Mouse (Mus musculus): ENCODE results near the gene Htra2. TPM values are rescaled to one million over a fixed set of nuclear protein-coding genes. Genes with fewer than 3 reads are reported as not detected.

The Htra2 gene
- polyA plus RNA-seq (2015; fragmentation: Nextera tagmentation; extraction: Ambion mirVana): 71.2 and 83.4 TPM in 2 replicates

GRCm38 (mm10) chr6:83054871-83055431, at the start of gene Htra2:
Gene Htra2, minus strand, starts transcription at chr6:83055273.
- H3K27me3 ChIP-seq: peaks cover 4% of the 10 kb centered on the region; the same call in 1 of the 2 replicates
- H3K27ac ChIP-seq: peak within 1 kb of the TSS; percentile 80
- peaks cover 17% of the 10 kb centered on the region for H3K36me3 ChIP-seq
- peaks cover 26% of the 10 kb centered on the region for H3K4me1 ChIP-seq (replicated peaks)
- peak; percentile 23 for ATAC-seq (replicated peaks; ENCODE audit: insufficient number of reproducible peaks, insufficient read depth, low FRiP score, low read depth)
- no peaks in the 10 kb centered on the region for H3K9me3 ChIP-seq (replicated peaks)
- peak within 1 kb of the TSS; percentile 85 for H3K9ac ChIP-seq
- under 1% methylated on average over 50 of the region's 50 CpGs for WGBS
- H3K4me2 ChIP-seq: peak within 1 kb of the TSS; percentile 95
- H3K4me3 ChIP-seq: peak within 1 kb of the TSS; percentile 81

- peaks cover 27% of the 10 kb centered on the region for H3K4me1 ChIP-seq (replicated peaks)
- 81% methylated on average over 4 of the region's 4 CpGs for WGBS
- no peak for ATAC-seq (replicated peaks; ENCODE audit: insufficient number of reproducible peaks, insufficient read depth, low FRiP score, low read depth)
- H3K9ac ChIP-seq: no peak overlapping the region
- H3K27me3 ChIP-seq: peaks cover 7% of the 10 kb centered on the region; the same call in 1 of the 2 replicates
- H3K4me3 ChIP-seq: no peak overlapping the region
- H3K36me3 ChIP-seq: peaks cover 11% of the 10 kb centered on the region; the same call in 1 of the 2 replicates
- H3K9me3 ChIP-seq (replicated peaks): no peaks in the 10 kb centered on the region
- H3K4me2 ChIP-seq: no peak overlapping the region
- no peak overlapping the region for H3K27ac ChIP-seq
Observed at GRCm38 (mm10) chr6:83104158-83104557, 49.1 kb upstream of the Htra2 start.

- Histone ChIP-seq H3K36me3 (peaks cover 11% of the 10 kb centered on the region; the same call in 1 of the 2 replicates), H3K4me3 (peak overlapping the region; percentile 84; the same call in 1 of the 2 replicates), H3K27ac (no peak overlapping the region), H3K9ac (no peak overlapping the region; the same call in 1 of the 2 replicates), H3K27me3 (peaks cover 11% of the 10 kb centered on the region; the same call in 1 of the 2 replicates), H3K4me2 (peak overlapping the region; percentile 96; the same call in 1 of the 2 replicates), H3K9me3 (replicated peaks) (no peaks in the 10 kb centered on the region), H3K4me1 (replicated peaks) (peaks cover 22% of the 10 kb centered on the region)
- ATAC-seq (replicated peaks; ENCODE audit: insufficient number of reproducible peaks, insufficient read depth, low FRiP score, low read depth): no peak
- 54% methylated on average over 11 of the region's 11 CpGs for WGBS
Observed at GRCm38 (mm10) chr6:83103130-83103650, 48.1 kb upstream of the Htra2 start.

- H3K27me3 ChIP-seq: peaks cover 11% of the 10 kb centered on the region
- H3K4me3 ChIP-seq: peak overlapping the region; percentile 84
- peak overlapping the region; percentile 79 for H3K9ac ChIP-seq
- peak overlapping the region; percentile 84 for H3K27ac ChIP-seq
- H3K9me3 ChIP-seq (replicated peaks): no peaks in the 10 kb centered on the region
- H3K4me2 ChIP-seq: peak overlapping the region; percentile 96
- ATAC-seq (replicated peaks; ENCODE audit: insufficient number of reproducible peaks, insufficient read depth, low FRiP score, low read depth): peak; percentile 75
- under 1% methylated on average over 74 of the region's 74 CpGs for WGBS
- peaks cover 16% of the 10 kb centered on the region for H3K4me1 ChIP-seq (replicated peaks)
- peaks cover 7% of the 10 kb centered on the region; the same call in 1 of the 2 replicates for H3K36me3 ChIP-seq
Observed at GRCm38 (mm10) chr6:83101688-83102556, 46.8 kb upstream of the Htra2 start.

GRCm38 (mm10) chr6:83101316-83101687, 46.2 kb upstream of the Htra2 start, which contains the start of the genes Ccdc142 and Gm42688:
Gene Ccdc142, plus strand, starts transcription at chr6:83101601.
Gene Gm42688, plus strand, starts transcription at chr6:83101617.
- peaks cover 16% of the 10 kb centered on the region for H3K4me1 ChIP-seq (replicated peaks)
- H3K4me3 ChIP-seq: peak within 1 kb of the TSS; percentile 84
- H3K36me3 ChIP-seq: peaks cover 3% of the 10 kb centered on the region; the same call in 1 of the 2 replicates
- peak within 1 kb of the TSS; percentile 96 for H3K4me2 ChIP-seq
- H3K9ac ChIP-seq: peak within 1 kb of the TSS; percentile 79
- H3K27ac ChIP-seq: peak within 1 kb of the TSS; percentile 84
- peak; percentile 86 for ATAC-seq (replicated peaks; ENCODE audit: insufficient number of reproducible peaks, insufficient read depth, low FRiP score, low read depth)
- under 1% methylated on average over 25 of the region's 25 CpGs for WGBS
- no peaks in the 10 kb centered on the region for H3K9me3 ChIP-seq (replicated peaks)
- peaks cover 11% of the 10 kb centered on the region for H3K27me3 ChIP-seq

GRCm38 (mm10) chr6:83098411-83098810, 43.3 kb upstream of the Htra2 start:
- ATAC-seq (replicated peaks; ENCODE audit: insufficient number of reproducible peaks, insufficient read depth, low FRiP score, low read depth): no peak
- WGBS: 52% methylated on average over 2 of the region's 2 CpGs
- H3K4me1 ChIP-seq (replicated peaks): peaks cover 14% of the 10 kb centered on the region
- H3K4me3 ChIP-seq: no peak overlapping the region
- peaks cover 11% of the 10 kb centered on the region for H3K27me3 ChIP-seq
- no peak overlapping the region for H3K9ac ChIP-seq
- H3K9me3 ChIP-seq (replicated peaks): no peaks in the 10 kb centered on the region
- no peak overlapping the region for H3K4me2 ChIP-seq
- H3K27ac ChIP-seq: no peak overlapping the region
- no peaks in the 10 kb centered on the region for H3K36me3 ChIP-seq

- H3K4me2 ChIP-seq: no peak overlapping the region
- H3K27ac ChIP-seq: no peak overlapping the region
- no peak overlapping the region for H3K4me3 ChIP-seq
- WGBS: 37% methylated on average over 6 of the region's 6 CpGs
- peaks cover 18% of the 10 kb centered on the region for H3K27me3 ChIP-seq
- H3K36me3 ChIP-seq: no peaks in the 10 kb centered on the region
- H3K9me3 ChIP-seq (replicated peaks): no peaks in the 10 kb centered on the region
- no peak overlapping the region for H3K9ac ChIP-seq
- no peaks in the 10 kb centered on the region for H3K4me1 ChIP-seq (replicated peaks)
- no peak for ATAC-seq (replicated peaks; ENCODE audit: insufficient number of reproducible peaks, insufficient read depth, low FRiP score, low read depth)
Observed at GRCm38 (mm10) chr6:83095968-83096367, 40.9 kb upstream of the Htra2 start.

- no peaks in the 10 kb centered on the region for H3K9me3 ChIP-seq (replicated peaks)
- 29% methylated on average over 6 of the region's 6 CpGs for WGBS
- H3K27me3 ChIP-seq: peaks cover 36% of the 10 kb centered on the region
- no peak overlapping the region for H3K9ac ChIP-seq
- no peak overlapping the region for H3K4me3 ChIP-seq
- H3K4me2 ChIP-seq: no peak overlapping the region
- H3K27ac ChIP-seq: peak overlapping the region; percentile 40; the same call in 1 of the 2 replicates
- peak; percentile 43; the same call in 1 of the 2 replicates for ATAC-seq (replicated peaks; ENCODE audit: insufficient number of reproducible peaks, insufficient read depth, low FRiP score, low read depth)
- H3K36me3 ChIP-seq: no peaks in the 10 kb centered on the region
- peaks cover 5% of the 10 kb centered on the region for H3K4me1 ChIP-seq (replicated peaks)
Observed at GRCm38 (mm10) chr6:83092416-83093127, 37.5 kb upstream of the Htra2 start.

- H3K4me3 ChIP-seq: peak overlapping the region; percentile 45
- H3K27ac ChIP-seq: no peak overlapping the region
- H3K9me3 ChIP-seq (replicated peaks): no peaks in the 10 kb centered on the region
- H3K4me2 ChIP-seq: peak overlapping the region; percentile 67
- H3K27me3 ChIP-seq: peaks cover 79% of the 10 kb centered on the region
- WGBS: 14% methylated on average over 9 of the region's 9 CpGs
- ATAC-seq (replicated peaks; ENCODE audit: insufficient number of reproducible peaks, insufficient read depth, low FRiP score, low read depth): no peak
- H3K9ac ChIP-seq: no peak overlapping the region
- H3K36me3 ChIP-seq: no peaks in the 10 kb centered on the region
- peaks cover 20% of the 10 kb centered on the region for H3K4me1 ChIP-seq (replicated peaks)
Observed at GRCm38 (mm10) chr6:83087926-83088260, 32.8 kb upstream of the Htra2 start.

GRCm38 (mm10) chr6:83087205-83087925, 32.3 kb upstream of the Htra2 start:
- Histone ChIP-seq H3K4me3 (peak overlapping the region; percentile 45), H3K4me1 (replicated peaks) (peaks cover 20% of the 10 kb centered on the region), H3K9me3 (replicated peaks) (no peaks in the 10 kb centered on the region), H3K36me3 (peaks cover 2% of the 10 kb centered on the region), H3K27me3 (peaks cover 79% of the 10 kb centered on the region), H3K4me2 (peak overlapping the region; percentile 67), H3K9ac (peak overlapping the region; percentile 47), H3K27ac (no peak overlapping the region)
- ATAC-seq (replicated peaks; ENCODE audit: insufficient number of reproducible peaks, insufficient read depth, low FRiP score, low read depth): no peak
- 2% methylated on average over 47 of the region's 47 CpGs for WGBS

All from heart, embryonic 15.5 days (tissue).